Mouse (Mus musculus): ENCODE results near the gene Tbpl1. TPM values are rescaled to one million over a fixed set of nuclear protein-coding genes. Genes with fewer than 3 reads are reported as not detected.
A peak's percentile ranks its signal among the peaks of the same experiment; 100 is the strongest.

The Tbpl1 gene
- polyA plus RNA-seq, 1 experiment from 2014 or later = 38.8 TPM

DNA sequence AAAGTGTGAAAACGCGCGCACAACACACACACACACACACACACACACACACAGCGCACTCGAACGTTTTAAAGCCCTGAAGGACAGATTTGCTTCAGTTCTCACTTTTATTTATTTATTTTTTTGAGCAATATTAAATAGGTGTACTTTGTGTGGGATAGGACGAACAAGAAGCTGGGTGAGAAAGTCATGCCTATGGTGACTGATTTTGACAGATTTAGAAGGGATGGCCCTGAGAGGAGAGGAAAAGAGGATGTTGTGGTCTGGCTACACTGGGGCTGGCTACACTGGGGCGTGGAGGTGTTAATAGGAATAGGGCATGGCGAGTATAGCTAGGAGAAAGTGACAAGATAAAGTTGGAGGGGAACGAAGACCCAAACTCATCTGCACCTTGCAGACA, 443 bp upstream of the Tbpl1 start:
- peaks cover 25% of the 10 kb centered on the region for H3K4me1 ChIP-seq
- WGBS = 41% methylated on average over 10 of the region's 10 CpGs
- H3K9me3 ChIP-seq = no peaks in the 10 kb centered on the region
- no peaks in the 10 kb centered on the region for H3K36me3 ChIP-seq
- H3K4me2 ChIP-seq = peak overlapping the region; percentile 72
- peak overlapping the region; percentile 92 for H3K9ac ChIP-seq
- H3K4me3 ChIP-seq = peak overlapping the region; percentile 88
- H3K27ac ChIP-seq (replicated peaks) = peak overlapping the region; percentile 91
- H3K27me3 ChIP-seq (replicated peaks) = no peaks in the 10 kb centered on the region
- ATAC-seq (ENCODE audit: extremely low read depth, insufficient number of reproducible peaks, low FRiP score, low TSS enrichment) = no peak

DNA sequence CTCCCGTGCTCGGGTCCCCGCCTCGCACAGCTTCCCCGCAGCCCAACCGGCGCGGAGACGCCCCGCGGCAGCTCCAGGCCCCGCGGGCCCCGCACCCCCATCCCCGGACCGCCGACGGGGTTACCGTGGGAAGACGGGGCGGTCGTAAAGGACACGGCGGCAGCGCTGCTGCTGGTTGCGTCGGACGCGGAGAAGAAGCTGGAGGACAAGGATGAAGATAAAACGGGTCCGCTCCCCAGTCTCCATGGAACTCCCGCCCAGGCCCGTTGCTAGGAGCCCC, 806 bp downstream of the Tbpl1 start:
- Histone ChIP-seq H3K27me3 (replicated peaks) (no peaks in the 10 kb centered on the region), H3K9me3 (no peaks in the 10 kb centered on the region), H3K27ac (replicated peaks) (peak overlapping the region; percentile 83), H3K4me3 (peak overlapping the region; percentile 88), H3K4me1 (peaks cover 37% of the 10 kb centered on the region), H3K9ac (peak overlapping the region; percentile 92), H3K36me3 (no peaks in the 10 kb centered on the region), H3K4me2 (peak overlapping the region; percentile 72)
- under 1% methylated on average over 32 of the region's 33 CpGs for WGBS
- ATAC-seq (ENCODE audit: extremely low read depth, insufficient number of reproducible peaks, low FRiP score, low TSS enrichment) = 0 out of 2 replicates have a peak, but pooled peaks have one; percentile 28

DNA sequence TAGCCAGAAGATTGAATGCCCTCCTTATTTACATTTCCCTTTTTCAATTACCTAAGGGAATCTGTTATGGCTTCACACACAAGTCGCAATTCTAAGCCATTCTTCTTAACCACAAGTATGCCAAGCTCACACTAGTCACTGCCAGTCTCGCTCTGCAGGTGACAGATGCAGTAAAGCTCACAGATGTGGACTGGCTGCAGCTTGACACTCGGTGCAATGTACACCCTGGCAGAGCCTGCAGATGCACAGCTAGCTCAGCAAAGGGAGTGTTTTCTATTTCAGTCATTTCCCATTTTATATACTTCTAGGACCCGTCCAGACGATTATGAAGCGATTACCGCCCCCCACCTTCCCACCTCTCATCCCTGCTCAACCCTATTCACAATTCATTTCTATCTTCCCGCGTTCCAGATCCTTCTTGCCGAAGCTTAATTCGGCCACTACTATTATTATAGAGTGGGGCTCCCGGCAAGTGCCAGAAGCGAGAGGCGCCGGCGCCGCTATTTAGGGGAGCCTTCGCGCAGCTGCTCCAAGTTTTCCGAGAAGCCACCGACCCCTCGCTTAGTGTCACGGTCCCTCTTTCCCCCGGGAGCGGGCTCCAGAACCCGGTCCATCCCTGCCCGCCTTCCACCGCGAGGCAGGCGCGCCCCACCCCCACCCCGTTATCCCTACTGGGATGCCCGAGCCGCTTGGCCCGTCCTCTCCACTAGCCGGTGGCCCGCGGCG, 1.3 kb downstream of the Tbpl1 start:
- peak overlapping the region; percentile 92 for H3K9ac ChIP-seq
- 2% methylated on average over 39 of the region's 39 CpGs for WGBS

DNA sequence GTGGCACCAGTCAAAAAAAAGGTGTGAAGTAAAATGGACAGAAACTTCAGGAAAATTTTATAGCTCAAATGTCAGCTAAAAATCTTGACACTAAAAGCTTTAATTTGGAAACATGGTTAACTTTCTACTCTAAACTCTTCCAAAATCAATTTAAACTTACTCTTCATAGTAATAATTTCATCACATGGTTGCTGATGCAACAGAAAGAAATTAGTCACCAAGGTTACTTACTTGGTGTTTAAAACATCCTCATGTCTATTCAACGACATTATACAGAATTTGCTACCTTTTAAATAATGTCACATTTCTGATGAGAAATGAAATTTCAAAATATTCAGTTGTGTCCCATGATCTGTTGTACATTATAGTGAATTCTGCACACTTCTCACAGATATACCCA, 3.5 kb downstream of the Tbpl1 start:
- no peak overlapping the region for H3K9ac ChIP-seq
- H3K27ac ChIP-seq (replicated peaks) = no peak overlapping the region
- no peak overlapping the region for H3K4me2 ChIP-seq
- H3K27me3 ChIP-seq (replicated peaks) = no peaks in the 10 kb centered on the region
- no peak for ATAC-seq (ENCODE audit: extremely low read depth, insufficient number of reproducible peaks, low FRiP score, low TSS enrichment)
- 84% methylated on average over 1 of the region's 1 CpGs for WGBS
- no peaks in the 10 kb centered on the region for H3K9me3 ChIP-seq
- 0 out of 2 replicates have a peak, but pooled peaks cover 2% of the 10 kb centered on the region for H3K36me3 ChIP-seq
- H3K4me3 ChIP-seq = no peak overlapping the region
- H3K4me1 ChIP-seq = peaks cover 47% of the 10 kb centered on the region

More for the DNA sequence above, 1.3 kb downstream of the Tbpl1 start:
- Histone ChIP-seq H3K4me3 (peak overlapping the region; percentile 88), H3K4me1 (peaks cover 37% of the 10 kb centered on the region), H3K36me3 (no peaks in the 10 kb centered on the region), H3K4me2 (peak overlapping the region; percentile 72), H3K27me3 (replicated peaks) (no peaks in the 10 kb centered on the region), H3K9me3 (no peaks in the 10 kb centered on the region), H3K27ac (replicated peaks) (peak overlapping the region; percentile 83)
- ATAC-seq (ENCODE audit: extremely low read depth, insufficient number of reproducible peaks, low FRiP score, low TSS enrichment) = peak; percentile 49; the same call in 1 of the 2 replicates

DNA sequence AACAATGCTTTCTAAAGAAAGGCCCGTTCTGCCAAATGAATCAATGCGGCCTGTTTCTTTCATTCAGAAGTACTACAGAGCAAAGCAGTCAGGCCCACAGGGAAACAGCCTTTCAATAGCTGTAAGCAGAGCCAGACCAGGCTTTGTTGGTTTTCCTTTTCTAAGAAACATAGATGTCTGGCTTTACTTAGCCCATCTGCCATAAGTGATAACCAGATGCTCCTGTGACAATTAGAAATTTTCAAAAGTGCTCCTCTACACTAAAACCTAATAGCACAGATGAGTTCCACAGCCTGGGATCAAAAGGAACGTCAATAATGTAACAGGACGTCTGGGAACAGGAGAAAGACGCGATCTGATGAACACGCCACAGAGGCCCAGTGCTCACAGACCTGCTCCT, 5.4 kb downstream of the Tbpl1 start:
- Histone ChIP-seq H3K27ac (replicated peaks) (no peak overlapping the region), H3K36me3 (0 out of 2 replicates have a peak, but pooled peaks cover 2% of the 10 kb centered on the region), H3K9me3 (no peaks in the 10 kb centered on the region), H3K27me3 (replicated peaks) (no peaks in the 10 kb centered on the region), H3K9ac (no peak overlapping the region), H3K4me3 (no peak overlapping the region), H3K4me2 (no peak overlapping the region), H3K4me1 (peaks cover 47% of the 10 kb centered on the region)
- 67% methylated on average over 7 of the region's 7 CpGs for WGBS
- no peak for ATAC-seq (ENCODE audit: extremely low read depth, insufficient number of reproducible peaks, low FRiP score, low TSS enrichment)

DNA sequence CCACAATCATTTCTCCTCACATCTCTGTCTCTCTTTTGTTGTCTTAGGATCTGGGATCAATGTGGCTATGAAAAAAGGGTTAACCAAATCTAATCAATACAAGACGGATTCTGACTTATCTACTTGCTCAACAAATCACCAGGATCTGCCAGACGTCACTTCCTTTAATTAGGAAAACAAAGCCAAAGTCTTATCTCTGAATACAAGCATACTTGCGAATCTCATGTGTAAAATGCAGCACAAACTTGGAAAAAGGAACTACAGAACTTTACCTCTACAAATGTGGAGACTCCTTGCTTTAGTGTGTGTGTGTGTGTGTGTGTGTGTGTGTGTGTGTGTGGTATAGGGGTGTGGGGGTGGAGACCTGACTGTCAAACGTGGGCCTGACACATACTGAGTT, 6.6 kb downstream of the Tbpl1 start:
- 42% methylated on average over 4 of the region's 4 CpGs for WGBS
- no peak overlapping the region for H3K9ac ChIP-seq
- peaks cover 54% of the 10 kb centered on the region for H3K4me1 ChIP-seq
- no peaks in the 10 kb centered on the region for H3K9me3 ChIP-seq
- H3K4me3 ChIP-seq = no peak overlapping the region
- no peak for ATAC-seq (ENCODE audit: extremely low read depth, insufficient number of reproducible peaks, low FRiP score, low TSS enrichment)
- no peak overlapping the region for H3K4me2 ChIP-seq
- no peak overlapping the region for H3K27ac ChIP-seq (replicated peaks)
- no peaks in the 10 kb centered on the region for H3K27me3 ChIP-seq (replicated peaks)
- H3K36me3 ChIP-seq = 0 out of 2 replicates have a peak, but pooled peaks cover 2% of the 10 kb centered on the region

DNA sequence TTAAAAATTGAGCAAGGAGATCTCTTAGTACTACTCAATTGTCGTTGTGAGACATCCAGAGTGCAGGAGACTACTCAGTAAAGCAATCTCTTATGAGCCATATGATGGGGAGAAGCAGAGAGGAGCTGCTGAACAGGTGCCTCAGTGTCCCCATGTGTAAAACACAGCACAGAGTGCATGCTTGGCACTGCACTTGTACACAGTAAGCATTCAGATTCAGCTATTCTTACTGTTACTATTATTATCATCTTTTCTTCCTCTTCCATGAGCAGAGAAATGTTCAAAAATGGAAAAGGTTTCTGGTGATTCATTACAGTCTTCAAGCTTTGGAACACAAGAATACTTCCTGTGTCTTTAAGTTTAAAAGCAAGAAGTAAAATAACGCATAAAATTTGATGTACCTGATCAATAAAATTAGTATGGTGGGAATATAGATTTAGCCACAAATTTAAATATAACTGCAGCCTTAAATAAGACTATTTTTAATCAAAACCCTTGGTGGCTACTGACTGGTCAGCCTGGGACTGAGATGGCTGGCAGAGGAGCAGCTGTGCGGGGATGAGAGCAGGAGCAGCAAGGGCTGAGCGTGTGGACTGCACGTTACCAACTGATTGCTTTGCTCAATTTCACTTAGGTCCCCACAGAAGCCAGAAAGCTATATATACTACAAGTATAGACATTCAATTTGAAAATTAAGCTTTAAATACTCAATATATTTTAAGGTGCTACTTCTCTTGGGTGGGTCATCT, 10.8 kb downstream of the Tbpl1 start:
- no peak for ATAC-seq (ENCODE audit: extremely low read depth, insufficient number of reproducible peaks, low FRiP score, low TSS enrichment)
- Histone ChIP-seq H3K9me3 (no peaks in the 10 kb centered on the region), H3K4me1 (peaks cover 43% of the 10 kb centered on the region), H3K4me3 (no peak overlapping the region), H3K36me3 (0 out of 2 replicates have a peak, but pooled peaks cover 2% of the 10 kb centered on the region), H3K27ac (replicated peaks) (no peak overlapping the region), H3K27me3 (replicated peaks) (no peaks in the 10 kb centered on the region), H3K9ac (no peak overlapping the region), H3K4me2 (no peak overlapping the region)
- WGBS = 84% methylated on average over 5 of the region's 5 CpGs

DNA sequence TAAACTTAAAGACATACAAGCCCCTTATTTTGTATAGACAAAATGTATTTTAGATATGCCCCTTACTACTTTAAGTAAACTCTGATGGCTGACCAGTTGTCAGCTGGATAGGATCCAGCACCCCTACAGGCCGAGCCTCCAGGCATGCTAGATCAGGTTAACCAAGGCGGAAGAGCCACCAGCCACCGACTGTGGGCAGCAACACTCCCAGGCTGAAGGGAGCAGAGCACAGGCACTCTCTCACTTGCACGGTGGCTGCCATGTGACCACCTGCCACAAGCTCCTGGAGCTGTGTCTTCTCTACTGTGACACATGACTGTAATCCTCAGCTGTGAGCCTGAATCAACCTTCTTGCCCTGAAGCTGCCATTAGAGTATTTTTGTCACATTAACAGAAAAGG, 13.3 kb downstream of the Tbpl1 start:
- no peak for ATAC-seq (ENCODE audit: extremely low read depth, insufficient number of reproducible peaks, low FRiP score, low TSS enrichment)
- WGBS = 28% methylated on average over 4 of the region's 4 CpGs
- no peaks in the 10 kb centered on the region for H3K36me3 ChIP-seq
- H3K4me1 ChIP-seq = peaks cover 38% of the 10 kb centered on the region
- no peaks in the 10 kb centered on the region for H3K9me3 ChIP-seq
- no peaks in the 10 kb centered on the region for H3K27me3 ChIP-seq (replicated peaks)
- H3K4me3 ChIP-seq = no peak overlapping the region
- no peak overlapping the region for H3K9ac ChIP-seq
- H3K27ac ChIP-seq (replicated peaks) = 0 out of 2 replicates have a peak overlapping the region, but pooled peaks have one; percentile 1
- H3K4me2 ChIP-seq = no peak overlapping the region

DNA sequence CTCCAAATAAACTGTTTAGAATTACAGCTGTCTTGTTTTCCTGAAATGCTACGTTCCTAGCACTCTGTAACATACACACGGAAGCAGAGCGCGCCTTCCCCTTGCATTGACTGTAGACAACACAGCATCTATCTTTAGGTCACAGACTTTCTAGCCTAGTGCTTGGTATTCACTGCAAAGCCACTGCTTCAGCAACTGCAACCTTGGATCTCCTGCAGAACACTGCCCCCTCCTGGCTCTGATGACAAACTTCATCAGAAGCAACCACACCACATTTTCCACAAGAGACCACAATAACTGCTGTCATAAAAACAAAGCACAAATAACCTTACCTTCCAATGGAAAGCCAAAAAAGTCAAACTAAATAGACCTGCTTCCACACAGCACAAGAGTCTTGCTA, 17.2 kb downstream of the Tbpl1 start:
- Histone ChIP-seq H3K36me3 (peaks cover 17% of the 10 kb centered on the region), H3K27ac (replicated peaks) (no peak overlapping the region), H3K9me3 (no peaks in the 10 kb centered on the region), H3K4me3 (no peak overlapping the region), H3K4me2 (no peak overlapping the region), H3K27me3 (replicated peaks) (no peaks in the 10 kb centered on the region), H3K9ac (no peak overlapping the region), H3K4me1 (peaks cover 18% of the 10 kb centered on the region)
- WGBS = 43% methylated on average over 4 of the region's 4 CpGs
- ATAC-seq (ENCODE audit: extremely low read depth, insufficient number of reproducible peaks, low FRiP score, low TSS enrichment) = no peak

DNA sequence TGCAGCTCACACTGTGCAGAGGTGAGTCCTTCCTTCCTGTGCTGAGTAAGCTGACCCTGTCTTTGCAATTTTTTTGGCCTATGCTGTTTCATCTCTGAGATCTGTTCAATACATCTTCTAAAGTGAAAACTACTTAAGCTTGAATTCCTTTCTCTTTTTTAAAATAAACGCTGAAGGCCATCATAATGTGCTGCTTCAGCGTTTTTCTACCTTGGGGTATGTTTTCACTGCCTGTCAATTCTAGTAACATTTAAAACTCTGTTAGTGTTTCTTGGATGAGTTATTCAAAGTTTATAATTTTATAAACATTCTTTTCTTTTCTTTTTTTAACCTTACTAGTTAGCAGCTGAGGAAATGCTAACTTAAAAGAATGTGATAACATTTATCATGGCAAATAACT, 18.8 kb downstream of the Tbpl1 start:
- 85% methylated on average over 2 of the region's 2 CpGs for WGBS

DNA sequence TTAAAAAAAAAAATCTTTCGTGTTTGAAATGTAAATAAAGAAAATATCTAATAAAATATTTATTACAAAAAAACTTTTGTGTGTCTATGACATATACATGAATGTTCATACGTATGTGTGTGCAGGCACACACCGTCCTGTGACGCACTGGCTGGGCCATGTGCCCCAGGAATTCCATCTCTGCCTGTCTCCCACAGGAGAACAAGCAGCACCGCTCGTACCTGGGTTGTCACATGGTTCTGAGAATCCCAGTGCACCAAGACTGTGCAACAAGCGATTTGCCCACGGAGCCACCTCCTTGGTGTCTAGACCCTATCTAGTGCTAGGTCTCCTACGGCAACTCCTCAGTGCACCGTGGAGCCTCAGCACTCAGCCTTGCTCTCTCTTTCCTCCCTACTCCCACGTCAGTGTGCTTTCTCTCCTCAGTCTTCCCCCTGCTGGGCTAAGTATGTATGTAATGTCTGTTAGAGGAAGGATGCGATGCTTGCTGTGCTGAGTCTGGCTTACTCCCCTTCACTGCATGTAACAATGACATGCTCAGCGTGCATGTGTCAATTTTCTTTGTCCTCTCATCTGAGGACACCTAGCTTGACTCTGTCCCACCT, 21.5 kb downstream of the Tbpl1 start:
- Histone ChIP-seq H3K4me1 (peaks cover 35% of the 10 kb centered on the region), H3K4me2 (no peak overlapping the region), H3K4me3 (no peak overlapping the region), H3K27me3 (replicated peaks) (no peaks in the 10 kb centered on the region), H3K36me3 (peaks cover 58% of the 10 kb centered on the region), H3K9me3 (no peaks in the 10 kb centered on the region), H3K9ac (no peak overlapping the region), H3K27ac (replicated peaks) (no peak overlapping the region)
- 84% methylated on average over 13 of the region's 13 CpGs for WGBS
- ATAC-seq (ENCODE audit: extremely low read depth, insufficient number of reproducible peaks, low FRiP score, low TSS enrichment) = no peak

More for the DNA sequence above, 18.8 kb downstream of the Tbpl1 start:
- Histone ChIP-seq H3K4me2 (no peak overlapping the region), H3K9me3 (no peaks in the 10 kb centered on the region), H3K4me3 (no peak overlapping the region), H3K27me3 (replicated peaks) (no peaks in the 10 kb centered on the region), H3K36me3 (peaks cover 33% of the 10 kb centered on the region), H3K9ac (no peak overlapping the region), H3K27ac (replicated peaks) (no peak overlapping the region), H3K4me1 (peaks cover 29% of the 10 kb centered on the region)
- no peak for ATAC-seq (ENCODE audit: extremely low read depth, insufficient number of reproducible peaks, low FRiP score, low TSS enrichment)

Measured in heart, embryonic 13.5 days (tissue).